Mouse (Mus musculus) liver, embryonic 12.5 days (tissue): ENCODE measurements around the gene Sik3. TPM values are rescaled to one million over a fixed set of nuclear protein-coding genes. Genes with fewer than 3 reads are reported as not detected.

Source experiments
- ATAC-seq: fragments of 200-750 bp; cut with Nextera tagmentation; 2 replicates; pipeline ENCODE4 v1.8.0; 2017; ENCODE audit warnings: moderate number of reproducible peaks, mild to moderate bottlenecking, moderate library complexity
- H3K27ac ChIP-seq: fragments of 300-500 bp; sonication (generic); 2 replicates; pipeline ENCODE4 v1.5.1; 2016; ENCODE audit warnings: mild to moderate bottlenecking
- H3K27me3 ChIP-seq: fragments of 300-500 bp; sonication (generic); replicated peaks from 2 replicates; pipeline ENCODE4 v1.6.1; 2016; ENCODE audit warnings: mild to moderate bottlenecking, moderate library complexity
- H3K36me3 ChIP-seq: fragments of 300-500 bp; sonication (generic); 2 replicates; pipeline ENCODE4 v1.6.1; 2016; ENCODE audit warnings: mild to moderate bottlenecking, moderate library complexity
- H3K4me1 ChIP-seq: fragments of 300-500 bp; sonication (generic); 2 replicates; pipeline ENCODE4 v1.6.1; 2016
- H3K4me2 ChIP-seq: fragments of 300-500 bp; sonication (generic); 2 replicates; pipeline ENCODE4 v1.6.1; 2016; ENCODE audit warnings: mild to moderate bottlenecking, moderate library complexity
- H3K4me3 ChIP-seq: fragments of 300-500 bp; sonication (generic); 2 replicates; pipeline ENCODE4 v1.5.1; 2016; ENCODE audit warnings: mild to moderate bottlenecking, moderate library complexity
- H3K9ac ChIP-seq: fragments of 300-500 bp; sonication (generic); 2 replicates; pipeline ENCODE4 v1.6.1; 2016; ENCODE audit warnings: mild to moderate bottlenecking, moderate library complexity
- H3K9me3 ChIP-seq: fragments of 300-500 bp; sonication (generic); replicated peaks from 2 replicates; pipeline ENCODE4 v1.6.1; 2016; ENCODE audit warnings: mild to moderate bottlenecking, moderate library complexity
- WGBS: fragments of 180-500 bp; shearing (Covaris S2); methylation state at CpG from one replicate; pipeline ENCODE4 v1.1.7; 2016; ENCODE audit not compliant: insufficient replicate concordance; 5-methylcytosine and 5-hydroxymethylcytosine counted together
- polyA plus RNA-seq: library from polyadenylated mRNA; unstranded; fragments of >200 nt; fragmentation: Nextera tagmentation; extraction: Ambion mirVana; gene quantifications from 2 replicates; pipeline ENCODE4 v1.2.1, GENCODE M21; 2016

Gene Sik3
- polyA plus RNA-seq, result 6.8 and 7.1 TPM in 2 replicates

DNA sequence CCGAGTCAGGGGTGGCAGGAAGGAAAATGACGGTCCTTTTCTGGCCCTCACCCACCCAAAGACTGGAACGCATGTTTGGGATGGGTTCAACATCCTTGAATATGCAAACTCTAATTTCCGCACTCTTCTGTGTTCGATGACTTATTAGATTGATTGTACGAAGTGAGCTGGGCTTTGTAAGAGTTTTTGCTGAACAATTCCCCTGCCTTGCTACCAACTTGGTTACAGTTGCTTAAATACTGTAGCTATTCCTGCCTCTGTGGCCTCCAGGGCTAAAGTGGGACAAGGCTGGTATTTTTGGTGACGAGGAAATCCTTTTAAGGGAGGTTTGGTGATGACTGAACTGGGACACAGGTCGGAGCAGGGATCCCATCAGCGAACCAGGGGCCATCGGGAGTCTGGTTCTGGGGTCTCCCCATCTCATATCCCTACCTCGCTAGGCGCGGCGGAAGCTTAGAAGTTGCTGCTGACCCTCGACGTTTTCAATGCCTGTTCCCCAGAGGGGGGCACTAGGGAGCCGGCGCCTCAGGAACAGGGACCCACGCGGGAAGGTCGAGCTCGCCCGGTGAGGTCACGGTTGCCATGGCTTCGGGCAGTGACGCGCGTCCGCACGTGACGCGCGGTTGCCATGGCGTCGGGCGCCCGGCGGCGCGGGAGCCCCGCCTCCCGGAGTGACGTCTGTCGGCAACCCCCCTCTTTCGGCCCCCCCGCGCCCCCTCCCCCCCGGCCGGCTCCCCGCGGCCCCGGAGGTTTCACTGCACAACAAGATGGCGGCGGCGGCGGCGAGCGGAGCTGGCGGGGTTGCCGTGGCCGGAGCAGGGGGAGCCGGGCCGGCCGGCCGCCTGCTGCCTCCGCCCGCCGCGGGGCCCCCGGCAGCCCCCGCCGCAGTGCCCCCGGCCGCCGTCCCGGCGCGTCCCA is at the start of gene Sik3, which contains the start of gene Pafah1b2:
Gene Sik3 (plus strand): TSS at position 730 of the 918 bp plus-strand sequence.
Gene Pafah1b2 (minus strand): TSS at position 600 of the 918 bp plus-strand sequence.
- no peaks in the 10 kb centered on the region for H3K27me3 ChIP-seq
- peak within 1 kb of the TSS; percentile 95 for H3K4me2 ChIP-seq
- 3% methylated on average over 63 of the region's 78 CpGs for WGBS
- H3K9me3 ChIP-seq, result no peaks in the 10 kb centered on the region
- H3K4me1 ChIP-seq, result peaks cover 78% of the 10 kb centered on the region
- ATAC-seq, result peak; percentile 79
- H3K4me3 ChIP-seq, result peak within 1 kb of the TSS; percentile 98
- H3K27ac ChIP-seq, result peak within 1 kb of the TSS; percentile 86
- peak within 1 kb of the TSS; percentile 93 for H3K9ac ChIP-seq
- no peaks in the 10 kb centered on the region for H3K36me3 ChIP-seq

DNA sequence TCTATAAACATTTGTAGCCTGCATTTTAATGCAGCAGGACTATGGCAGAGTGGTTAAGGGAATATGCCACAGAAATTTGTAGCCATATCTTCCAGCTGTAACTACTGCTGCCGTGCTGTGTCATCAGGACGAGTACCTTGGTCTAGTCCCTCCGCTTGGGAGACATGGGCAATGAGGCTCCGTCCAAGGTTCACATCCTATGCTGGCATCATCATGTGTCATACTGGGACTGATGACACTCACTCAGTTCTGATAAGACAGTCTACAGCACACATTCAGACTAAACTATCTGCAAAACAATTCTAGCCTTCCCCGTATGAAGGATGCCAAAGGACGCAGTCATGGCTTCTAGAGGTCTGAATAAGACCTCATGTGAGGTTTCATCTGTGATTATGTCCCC is 49.0 kb upstream of the Sik3 start:
- H3K36me3 ChIP-seq, result peaks cover 79% of the 10 kb centered on the region
- H3K4me1 ChIP-seq, result 0 out of 2 replicates have a peak, but pooled peaks cover 4% of the 10 kb centered on the region
- H3K9ac ChIP-seq, result no peak overlapping the region
- H3K27me3 ChIP-seq, result no peaks in the 10 kb centered on the region
- no peak for ATAC-seq
- no peak overlapping the region for H3K4me2 ChIP-seq
- 83% methylated on average over 6 of the region's 6 CpGs for WGBS
- no peaks in the 10 kb centered on the region for H3K9me3 ChIP-seq
- no peak overlapping the region for H3K27ac ChIP-seq
- H3K4me3 ChIP-seq, result no peak overlapping the region

DNA sequence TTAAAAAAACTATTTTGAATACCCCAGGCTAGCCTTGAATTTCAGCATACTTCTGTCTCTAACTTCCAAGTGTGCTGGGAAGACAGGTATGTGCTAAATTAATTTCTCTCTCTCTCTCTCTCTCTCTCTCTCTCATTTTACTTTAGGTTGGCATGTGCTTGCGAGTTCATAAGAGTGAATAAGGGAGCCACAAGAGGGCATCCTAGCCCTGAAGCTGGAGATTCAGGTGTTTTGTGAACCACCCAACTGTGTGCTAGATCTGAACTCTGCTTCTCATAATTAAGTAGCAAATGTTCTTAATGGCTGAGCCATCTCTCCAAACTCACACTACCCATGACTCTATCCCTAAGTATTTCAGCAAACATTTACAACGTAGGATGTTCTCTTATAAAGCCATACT is 35.7 kb upstream of the Sik3 start:
- Histone ChIP-seq H3K9me3 (no peaks in the 10 kb centered on the region), H3K36me3 (peaks cover 83% of the 10 kb centered on the region), H3K4me2 (no peak overlapping the region), H3K27ac (no peak overlapping the region), H3K4me1 (peaks cover 45% of the 10 kb centered on the region), H3K27me3 (no peaks in the 10 kb centered on the region), H3K4me3 (no peak overlapping the region), H3K9ac (no peak overlapping the region)
- ATAC-seq, result no peak
- WGBS, result 87% methylated on average over 2 of the region's 2 CpGs

DNA sequence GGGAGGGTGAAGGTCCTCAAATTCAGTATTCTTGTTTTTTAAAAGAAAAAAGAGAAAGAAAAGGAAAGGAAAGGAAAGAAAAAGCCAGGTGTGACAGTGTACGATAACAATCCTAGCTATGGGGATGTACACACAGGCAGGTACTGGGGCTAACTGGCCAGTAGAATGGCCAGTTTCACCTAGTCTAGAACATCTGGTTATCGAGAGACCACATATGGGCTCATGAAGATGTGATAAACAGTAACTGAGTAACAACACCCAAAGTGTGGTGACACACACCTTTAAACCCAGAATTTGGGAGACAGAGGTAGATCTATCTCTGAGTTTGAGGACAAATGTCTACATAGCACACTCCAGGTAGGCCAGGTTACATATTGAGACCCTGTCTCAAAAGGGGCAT is 32.8 kb upstream of the Sik3 start:
- peaks cover 64% of the 10 kb centered on the region for H3K4me1 ChIP-seq
- WGBS, result 77% methylated on average over 2 of the region's 2 CpGs
- 0 out of 2 replicates have a peak overlapping the region, but pooled peaks have one; percentile 5 for H3K9ac ChIP-seq
- H3K36me3 ChIP-seq, result peaks cover 68% of the 10 kb centered on the region
- H3K4me2 ChIP-seq, result peak overlapping the region; percentile 33
- ATAC-seq, result peak; percentile 59
- no peaks in the 10 kb centered on the region for H3K27me3 ChIP-seq
- H3K27ac ChIP-seq, result peak overlapping the region; percentile 59
- no peaks in the 10 kb centered on the region for H3K9me3 ChIP-seq
- peak overlapping the region; percentile 4; the same call in 1 of the 2 replicates for H3K4me3 ChIP-seq

DNA sequence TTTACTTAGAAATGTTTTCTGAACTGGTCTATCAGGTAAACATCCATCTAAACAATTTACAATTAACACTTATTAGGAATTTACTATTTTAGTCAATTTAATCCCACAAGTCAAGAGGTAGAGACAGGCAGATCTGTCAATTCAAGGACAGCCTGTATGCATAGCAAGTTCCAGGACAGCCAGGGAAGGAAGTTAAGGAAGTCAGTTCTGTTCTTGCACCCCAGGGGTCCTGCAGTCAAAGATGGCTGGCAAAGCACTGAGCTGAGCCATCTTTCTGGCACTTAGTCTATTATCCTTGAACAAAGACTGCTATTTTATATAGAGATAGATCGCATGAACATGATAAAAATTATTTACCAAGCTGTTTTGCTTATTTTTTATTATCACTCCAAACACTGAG is 32.0 kb upstream of the Sik3 start:
- Histone ChIP-seq H3K27me3 (no peaks in the 10 kb centered on the region), H3K9ac (no peak overlapping the region), H3K27ac (no peak overlapping the region), H3K9me3 (no peaks in the 10 kb centered on the region), H3K4me2 (peak overlapping the region; percentile 33; the same call in 1 of the 2 replicates), H3K36me3 (peaks cover 61% of the 10 kb centered on the region), H3K4me1 (peaks cover 71% of the 10 kb centered on the region), H3K4me3 (no peak overlapping the region)
- 84% methylated on average over 1 of the region's 1 CpGs for WGBS
- ATAC-seq, result no peak

DNA sequence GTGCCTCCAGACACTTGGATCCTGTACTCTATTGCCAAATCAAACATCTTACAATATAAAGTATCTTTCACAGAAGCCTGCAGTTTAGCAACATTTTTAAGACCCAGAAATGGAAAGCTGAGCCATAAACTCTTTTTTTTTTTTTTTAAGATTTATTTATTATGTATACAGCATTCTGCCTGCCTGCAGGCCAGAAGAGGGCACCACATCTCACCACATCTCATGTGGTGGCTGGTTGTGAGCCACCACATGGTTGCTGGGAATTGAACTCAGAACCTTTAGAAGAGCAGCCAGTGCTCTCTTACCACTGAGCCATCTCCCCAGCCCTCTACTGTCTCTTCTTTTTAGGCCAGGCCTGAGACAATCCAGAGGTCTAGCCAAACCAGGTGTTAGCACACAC is 31.3 kb upstream of the Sik3 start:
- Histone ChIP-seq H3K27ac (peak overlapping the region; percentile 45; the same call in 1 of the 2 replicates), H3K9me3 (no peaks in the 10 kb centered on the region), H3K4me3 (no peak overlapping the region), H3K27me3 (no peaks in the 10 kb centered on the region), H3K4me1 (peaks cover 75% of the 10 kb centered on the region), H3K9ac (no peak overlapping the region), H3K4me2 (peak overlapping the region; percentile 12; the same call in 1 of the 2 replicates), H3K36me3 (peaks cover 54% of the 10 kb centered on the region)
- no peak for ATAC-seq

DNA sequence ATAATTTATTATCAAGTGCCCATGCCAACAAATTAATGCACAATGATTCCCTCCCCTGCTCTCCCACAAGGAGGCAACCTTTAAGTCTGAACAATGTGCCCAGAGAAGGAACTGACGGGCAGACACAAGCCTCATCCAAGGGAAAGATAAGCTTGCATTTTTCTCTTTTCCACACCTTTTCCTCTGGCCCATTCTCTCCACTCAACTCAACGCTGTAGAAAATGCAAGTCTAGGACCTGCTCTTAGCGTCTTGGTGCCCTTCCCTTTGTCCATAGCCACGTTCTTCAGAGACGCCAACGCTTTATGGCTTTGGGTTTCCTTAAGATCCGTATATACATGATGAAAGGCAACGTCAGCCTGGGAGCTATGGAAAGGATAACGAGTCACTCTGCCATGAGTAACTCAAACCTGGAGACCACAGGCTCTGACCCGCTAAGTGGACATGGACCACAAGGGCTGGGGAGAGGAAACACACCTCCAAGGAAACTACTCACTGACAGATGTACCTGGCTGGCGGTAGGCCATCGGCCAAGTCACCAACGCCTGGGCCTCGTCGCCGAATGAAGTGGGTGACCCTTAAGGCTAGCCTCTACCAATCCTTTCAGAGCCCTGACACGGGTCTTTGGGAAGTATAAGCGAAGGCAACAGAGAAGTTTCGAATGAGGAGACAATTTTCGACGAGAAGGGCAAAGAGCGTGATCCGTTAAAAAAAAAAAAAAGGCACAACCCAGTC is 28.8 kb upstream of the Sik3 start:
- Histone ChIP-seq H3K9ac (peak overlapping the region; percentile 96), H3K9me3 (no peaks in the 10 kb centered on the region), H3K4me2 (peak overlapping the region; percentile 84), H3K4me3 (peak overlapping the region; percentile 91), H3K36me3 (peaks cover 30% of the 10 kb centered on the region), H3K27me3 (no peaks in the 10 kb centered on the region), H3K27ac (peak overlapping the region; percentile 94), H3K4me1 (peaks cover 56% of the 10 kb centered on the region)
- ATAC-seq, result peak; percentile 28; the same call in 1 of the 2 replicates
- whole genome bisulfite sequencing, result 1% methylated on average over 23 of the region's 23 CpGs

DNA sequence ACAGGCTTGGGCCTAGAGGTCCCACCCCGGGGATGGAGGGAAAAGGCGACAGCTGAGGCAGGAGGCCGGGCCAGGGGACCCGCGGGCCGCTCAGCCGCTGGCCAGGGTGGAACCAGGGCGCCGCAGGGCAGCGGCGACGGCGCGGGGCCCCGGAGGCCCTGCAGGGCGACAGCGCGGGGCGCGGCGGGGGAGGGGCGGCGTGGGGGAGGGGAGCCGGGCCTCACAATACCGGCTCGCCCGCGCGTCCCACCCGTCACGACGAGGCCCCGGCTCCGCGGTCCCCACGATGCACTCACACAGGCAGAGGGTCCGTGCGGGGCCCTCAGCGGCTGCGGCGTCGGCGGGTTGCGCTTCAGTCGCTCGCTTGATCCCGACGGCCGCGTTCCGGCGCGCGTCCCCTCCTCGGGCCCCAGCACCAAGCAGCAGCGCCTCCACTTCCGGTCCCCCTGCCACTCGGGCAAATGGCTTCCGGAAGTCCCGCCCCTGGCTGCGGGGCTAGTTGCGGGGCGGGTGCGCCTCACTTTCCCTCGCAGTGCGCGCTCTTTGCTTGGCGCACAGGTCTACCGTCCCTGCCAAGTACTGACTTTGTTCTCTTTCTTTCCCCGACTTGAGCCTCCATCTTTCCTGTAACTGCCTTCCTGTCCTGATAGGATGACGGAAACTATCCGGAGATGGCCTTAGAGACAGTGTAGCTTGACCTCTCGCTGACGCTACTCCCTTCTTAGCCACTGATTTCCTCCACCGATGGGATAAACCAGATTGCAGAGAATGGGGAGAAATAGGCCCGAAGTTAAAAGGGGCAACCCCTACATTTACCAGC is 28.0 kb upstream of the Sik3 start:
- H3K4me2 ChIP-seq, result peak overlapping the region; percentile 84

DNA sequence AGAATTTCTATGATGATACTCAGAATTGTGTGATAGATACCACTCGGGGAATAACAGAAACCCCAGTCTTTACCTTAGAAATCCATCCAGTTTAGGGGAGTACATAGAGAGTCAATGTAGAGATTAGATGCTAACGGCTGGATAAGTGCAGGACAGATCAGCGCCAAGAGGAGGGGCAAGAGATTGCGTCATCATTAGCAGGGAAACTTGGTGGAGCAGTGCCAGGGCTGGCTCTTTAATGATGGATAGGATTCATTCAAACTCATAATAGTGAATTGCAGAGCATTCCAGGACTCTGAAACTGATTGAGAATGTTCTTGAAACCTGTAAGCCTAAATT is 27.4 kb upstream of the Sik3 start:
- Histone ChIP-seq H3K36me3 (peaks cover 26% of the 10 kb centered on the region), H3K9ac (peak overlapping the region; percentile 96), H3K4me3 (peak overlapping the region; percentile 91), H3K9me3 (no peaks in the 10 kb centered on the region), H3K27me3 (no peaks in the 10 kb centered on the region), H3K4me2 (peak overlapping the region; percentile 84), H3K4me1 (peaks cover 44% of the 10 kb centered on the region), H3K27ac (peak overlapping the region; percentile 94)
- ATAC-seq, result peak; percentile 19; the same call in 1 of the 2 replicates
- under 1% methylated on average over 4 of the region's 4 CpGs for WGBS

More for the DNA sequence above, 28.0 kb upstream of the Sik3 start:
- ATAC-seq, result peak; percentile 88
- Histone ChIP-seq H3K27ac (peak overlapping the region; percentile 94), H3K36me3 (peaks cover 26% of the 10 kb centered on the region), H3K27me3 (no peaks in the 10 kb centered on the region), H3K9me3 (no peaks in the 10 kb centered on the region), H3K4me1 (peaks cover 50% of the 10 kb centered on the region), H3K9ac (peak overlapping the region; percentile 96), H3K4me3 (peak overlapping the region; percentile 91)
- WGBS, result under 1% methylated on average over 62 of the region's 76 CpGs

DNA sequence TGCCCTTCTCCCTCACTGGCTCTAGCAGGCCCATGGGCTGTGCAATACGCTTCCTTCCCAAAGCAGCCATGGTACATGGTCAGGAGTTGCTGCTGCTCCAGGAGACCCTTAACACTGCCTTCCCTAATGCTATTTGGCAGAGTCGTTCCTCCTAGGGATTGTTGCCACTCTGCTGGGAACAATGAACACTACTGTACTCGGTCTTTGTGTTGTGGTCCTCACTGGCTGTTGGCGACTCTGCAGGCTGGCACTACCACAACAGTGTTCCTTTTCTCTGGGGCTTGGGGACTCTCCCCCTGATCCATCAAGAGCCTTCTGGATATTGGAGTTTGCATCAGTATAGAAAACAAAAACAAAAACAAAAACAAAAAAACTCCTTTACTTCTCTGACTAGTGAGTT is 13.6 kb upstream of the Sik3 start:
- Histone ChIP-seq H3K9ac (no peak overlapping the region), H3K27ac (no peak overlapping the region), H3K27me3 (peaks cover 5% of the 10 kb centered on the region; the same call in 1 of the 2 replicates), H3K4me3 (no peak overlapping the region), H3K36me3 (no peaks in the 10 kb centered on the region), H3K4me2 (no peak overlapping the region), H3K4me1 (no peaks in the 10 kb centered on the region), H3K9me3 (no peaks in the 10 kb centered on the region)
- ATAC-seq, result no peak
- 65% methylated on average over 4 of the region's 4 CpGs for WGBS

DNA sequence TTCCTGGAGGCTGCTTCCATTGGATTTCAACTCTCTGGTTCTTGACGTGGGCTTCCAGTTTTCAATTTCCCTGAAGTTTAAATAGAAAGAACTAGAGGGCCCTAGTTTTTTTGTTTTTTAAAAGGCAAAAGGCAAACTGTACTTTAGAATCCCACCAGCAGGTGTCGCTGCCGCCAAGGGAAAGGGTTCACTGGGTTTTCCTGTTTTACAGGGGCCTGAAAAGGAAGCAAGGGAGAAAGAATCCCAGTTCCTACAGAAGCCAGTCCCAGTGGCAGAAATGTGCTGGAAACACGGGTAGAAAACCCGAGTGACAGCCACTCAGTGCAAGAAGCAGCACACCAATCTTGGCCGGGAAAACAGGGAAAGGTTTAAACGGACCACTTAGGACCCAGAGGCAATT is 8.9 kb upstream of the Sik3 start:
- no peak overlapping the region for H3K4me3 ChIP-seq
- H3K4me1 ChIP-seq, result 0 out of 2 replicates have a peak, but pooled peaks cover 3% of the 10 kb centered on the region
- H3K36me3 ChIP-seq, result no peaks in the 10 kb centered on the region
- 11% methylated on average over 7 of the region's 7 CpGs for WGBS
- no peak overlapping the region for H3K9ac ChIP-seq
- H3K27ac ChIP-seq, result no peak overlapping the region
- ATAC-seq, result no peak
- peaks cover 5% of the 10 kb centered on the region; the same call in 1 of the 2 replicates for H3K27me3 ChIP-seq
- H3K9me3 ChIP-seq, result no peaks in the 10 kb centered on the region
- H3K4me2 ChIP-seq, result no peak overlapping the region
